Mouse (Mus musculus) embryonic facial prominence, embryonic 14.5 days (tissue): ENCODE data around the gene Thsd4. TPM values are rescaled to one million over a fixed set of nuclear protein-coding genes. Genes with fewer than 3 reads are reported as not detected.

Experiments used
- ATAC-seq: fragments of 200-750 bp; cut with Nextera tagmentation; 2 replicates; pipeline ENCODE4 v1.8.0; 2017; ENCODE audit warnings: low read depth, moderate number of reproducible peaks, moderate TSS enrichment
- DNase-seq: peaks from one replicate; pipeline ENCODE4 v3.0.0-alpha.2; 2015; ENCODE audit warnings: low spot score
- H3K27ac ChIP-seq: fragments of 300-500 bp; sonication (generic); replicated peaks from 2 replicates; pipeline ENCODE4 v1.5.1; 2014; ENCODE audit warnings: low read depth, mild to moderate bottlenecking, low read length, moderate library complexity
- H3K27me3 ChIP-seq: fragments of 300-500 bp; sonication (generic); replicated peaks from 2 replicates; pipeline ENCODE4 v1.6.1; 2014; ENCODE audit warnings: low read length; ENCODE audit not compliant: control insufficient read depth, insufficient read depth
- H3K36me3 ChIP-seq: fragments of 300-500 bp; sonication (generic); 2 replicates; pipeline ENCODE4 v1.6.1; 2014; ENCODE audit warnings: low read length, mixed read lengths; ENCODE audit not compliant: control insufficient read depth, insufficient read depth
- H3K4me1 ChIP-seq: fragments of 300-500 bp; sonication (generic); 2 replicates; pipeline ENCODE4 v1.6.1; 2014; ENCODE audit warnings: antibody characterized with exemption, low read length; ENCODE audit not compliant: control insufficient read depth, insufficient read depth
- H3K4me2 ChIP-seq: fragments of 300-500 bp; sonication (generic); 2 replicates; pipeline ENCODE4 v1.6.1; 2014; ENCODE audit warnings: low read depth, mild to moderate bottlenecking, low read length, moderate library complexity, mixed read lengths
- H3K4me3 ChIP-seq: fragments of 300-500 bp; sonication (generic); 2 replicates; pipeline ENCODE4 v1.5.1; 2014; ENCODE audit warnings: low read depth, mild to moderate bottlenecking, low read length
- H3K9ac ChIP-seq: fragments of 300-500 bp; sonication (generic); 2 replicates; pipeline ENCODE4 v1.6.1; 2014; ENCODE audit warnings: low read depth, mild to moderate bottlenecking, low read length, moderate library complexity, mixed read lengths
- H3K9me3 ChIP-seq: fragments of 300-500 bp; sonication (generic); 2 replicates; pipeline ENCODE4 v1.6.1; 2016; ENCODE audit warnings: low read length; ENCODE audit not compliant: control insufficient read depth
- WGBS: fragments of 180-500 bp; shearing (Covaris S2); extraction: QIAGEN DNeasy Blood & Tissue Kit; methylation state at CpG from one replicate; pipeline ENCODE4 v1.1.7; 2014; 5-methylcytosine and 5-hydroxymethylcytosine counted together
- polyA plus RNA-seq: library from polyadenylated mRNA; unstranded; fragments of >200 nt; fragmentation: Nextera tagmentation; extraction: Ambion mirVana; gene quantifications from 2 replicates; pipeline ENCODE4 v1.2.1, GENCODE M21; 2014

The Thsd4 gene
- polyA plus RNA-seq, 1 experiment from 2014 or later: 26.1 TPM

DNA sequence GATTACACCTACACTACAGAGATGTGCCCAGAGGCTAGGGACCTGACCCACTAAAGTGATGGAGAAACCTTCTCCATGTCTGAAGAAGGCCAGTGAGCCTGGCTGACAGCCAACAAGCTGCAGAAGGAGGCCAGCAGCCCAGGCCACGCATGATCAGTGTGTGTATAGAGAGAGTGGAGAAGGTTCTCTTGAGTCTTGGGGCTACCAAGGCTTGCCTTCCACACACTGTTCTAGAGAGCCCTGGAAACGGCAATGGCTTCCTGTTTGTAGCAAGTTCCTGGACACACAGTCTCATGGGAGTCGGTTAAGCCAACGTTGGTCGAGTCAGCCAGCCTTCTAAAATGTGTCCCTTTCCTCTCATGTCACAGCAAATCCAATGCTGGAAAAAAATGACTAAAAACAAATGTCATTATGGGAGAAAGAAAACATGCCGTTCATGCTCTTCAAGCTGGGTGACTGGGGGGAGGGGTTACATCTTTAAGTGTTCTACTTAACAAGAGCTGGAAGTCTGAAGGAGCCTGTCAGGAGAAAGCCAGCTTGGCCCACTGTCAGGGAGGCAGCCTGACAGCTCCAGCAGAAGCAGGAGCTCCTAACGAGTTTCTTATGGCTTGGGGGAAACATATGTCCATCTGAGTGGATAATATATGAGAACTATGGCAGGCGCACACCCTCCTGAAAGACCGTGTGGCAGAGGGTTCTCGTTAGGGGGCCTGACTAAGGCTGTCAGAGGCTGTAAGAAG lies 257.1 kb downstream of the Thsd4 start:
- Histone ChIP-seq H3K27me3 (no peaks in the 10 kb centered on the region), H3K36me3 (no peaks in the 10 kb centered on the region), H3K4me2 (no peak overlapping the region), H3K9me3 (no peaks in the 10 kb centered on the region), H3K4me3 (no peak overlapping the region), H3K9ac (no peak overlapping the region), H3K4me1 (peaks cover 15% of the 10 kb centered on the region), H3K27ac (peak overlapping the region; percentile 58; the same call in 1 of the 2 replicates)
- WGBS: 37% methylated on average over 10 of the region's 10 CpGs
- DNase-seq (peak; percentile 83), ATAC-seq (no peak)

DNA sequence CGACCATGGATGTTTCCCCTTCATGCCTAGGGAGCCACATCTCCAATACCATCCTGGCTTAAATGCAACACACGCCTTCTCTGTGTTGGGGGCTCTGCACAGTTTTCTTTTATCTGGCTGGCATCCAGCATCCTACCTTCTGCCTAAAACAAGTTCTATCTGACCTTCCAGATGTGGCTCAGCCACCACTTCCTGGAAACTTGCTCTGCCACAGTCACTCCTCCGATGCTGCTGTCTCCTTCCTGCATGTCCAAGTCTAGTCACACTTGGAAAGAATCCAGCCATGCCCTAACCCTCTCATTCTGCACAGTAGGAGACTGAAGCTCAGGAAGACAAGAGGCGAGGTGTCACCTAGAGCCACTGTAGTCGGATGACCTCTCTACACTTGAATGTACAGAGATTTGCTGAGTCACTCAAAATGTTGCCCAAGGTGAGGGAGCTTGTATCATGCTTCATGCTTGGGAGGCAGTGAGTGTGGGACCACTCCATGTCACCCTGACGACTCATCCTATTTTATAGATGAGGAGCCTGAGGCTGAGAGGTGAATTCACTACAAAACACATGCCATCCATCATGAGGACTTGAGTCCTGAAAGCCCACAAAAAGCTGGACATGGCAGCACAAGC lies 259.2 kb downstream of the Thsd4 start:
- Histone ChIP-seq H3K27ac (no peak overlapping the region), H3K36me3 (no peaks in the 10 kb centered on the region), H3K9me3 (no peaks in the 10 kb centered on the region), H3K4me2 (no peak overlapping the region), H3K9ac (no peak overlapping the region), H3K4me3 (no peak overlapping the region), H3K27me3 (no peaks in the 10 kb centered on the region), H3K4me1 (peaks cover 15% of the 10 kb centered on the region)
- 67% methylated on average over 6 of the region's 6 CpGs for WGBS
- DNase-seq (no peak), ATAC-seq (no peak)

DNA sequence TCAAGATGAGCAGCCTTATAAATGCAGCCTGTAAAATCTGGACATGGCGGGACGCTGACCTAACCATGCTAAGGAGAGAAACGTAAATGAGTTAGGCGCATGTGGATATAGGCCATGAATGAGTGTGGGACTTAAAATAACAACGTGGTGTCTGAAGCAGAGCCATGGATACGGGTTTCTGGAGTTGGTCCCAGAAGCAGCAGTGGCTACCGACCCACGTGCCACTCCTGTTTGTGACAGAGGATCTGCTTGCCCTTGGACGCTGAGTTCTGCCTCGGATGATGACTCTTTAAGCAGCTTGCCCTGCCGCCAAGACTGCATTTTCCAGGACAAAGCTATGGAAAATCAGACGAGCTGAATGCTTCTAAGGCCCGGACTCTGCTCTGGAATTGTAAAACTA lies 262.2 kb downstream of the Thsd4 start:
- H3K27me3 ChIP-seq: no peaks in the 10 kb centered on the region
- H3K4me2 ChIP-seq: no peak overlapping the region
- ATAC-seq: no peak
- DNase-seq: no peak
- H3K9me3 ChIP-seq: no peaks in the 10 kb centered on the region
- peaks cover 5% of the 10 kb centered on the region for H3K4me1 ChIP-seq
- no peaks in the 10 kb centered on the region for H3K36me3 ChIP-seq
- WGBS: 82% methylated on average over 13 of the region's 13 CpGs
- no peak overlapping the region for H3K4me3 ChIP-seq
- H3K9ac ChIP-seq: no peak overlapping the region
- no peak overlapping the region for H3K27ac ChIP-seq

DNA sequence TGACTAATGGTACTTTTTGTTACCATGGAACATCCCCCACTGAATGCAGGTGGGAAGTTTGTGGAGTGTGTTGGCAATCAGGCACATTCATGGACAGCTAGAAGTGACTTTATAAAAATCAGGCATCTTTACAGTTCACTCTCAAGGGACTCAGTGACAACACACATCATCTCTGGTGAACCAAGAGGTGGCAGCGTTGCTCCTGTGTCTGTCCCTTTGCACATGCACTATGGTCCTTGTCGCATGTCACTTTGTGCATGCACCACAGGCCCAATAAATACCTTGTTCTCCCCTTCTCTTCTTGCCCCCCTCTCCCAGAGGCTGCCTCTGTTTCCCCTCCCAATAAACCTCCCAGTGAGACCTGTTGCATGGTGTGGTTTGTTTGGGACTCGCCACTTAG lies 270.1 kb downstream of the Thsd4 start:
- DNase-seq: no peak
- H3K9ac ChIP-seq: no peak overlapping the region
- no peak overlapping the region for H3K4me2 ChIP-seq
- no peaks in the 10 kb centered on the region for H3K9me3 ChIP-seq
- H3K36me3 ChIP-seq: no peaks in the 10 kb centered on the region
- WGBS: 63% methylated on average over 3 of the region's 3 CpGs
- H3K27ac ChIP-seq: no peak overlapping the region
- H3K4me3 ChIP-seq: no peak overlapping the region
- ATAC-seq: no peak
- no peaks in the 10 kb centered on the region for H3K27me3 ChIP-seq
- no peaks in the 10 kb centered on the region for H3K4me1 ChIP-seq

DNA sequence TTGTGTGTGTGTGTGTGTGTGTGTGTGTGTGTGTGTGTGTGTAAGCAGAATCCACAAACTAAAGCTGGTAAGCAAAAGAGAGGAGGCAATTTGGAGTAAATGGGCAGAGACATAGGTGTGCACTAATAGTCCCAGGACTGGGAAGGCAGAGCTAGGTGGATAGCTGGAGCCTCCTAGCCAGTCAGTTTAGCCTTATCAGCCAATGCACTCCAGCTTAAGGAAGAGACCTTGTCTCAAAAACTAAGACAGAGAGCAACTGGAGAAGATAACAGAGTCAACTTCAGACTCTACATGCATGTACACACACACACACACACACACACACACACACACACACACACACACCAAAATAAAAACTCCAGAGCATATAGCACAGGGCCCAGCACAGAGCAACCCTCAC lies 271.4 kb downstream of the Thsd4 start:
- Histone ChIP-seq H3K9ac (no peak overlapping the region), H3K27me3 (no peaks in the 10 kb centered on the region), H3K4me2 (no peak overlapping the region), H3K4me1 (no peaks in the 10 kb centered on the region), H3K9me3 (no peaks in the 10 kb centered on the region), H3K27ac (no peak overlapping the region), H3K4me3 (no peak overlapping the region), H3K36me3 (no peaks in the 10 kb centered on the region)
- no peak for DNase-seq
- ATAC-seq: no peak

DNA sequence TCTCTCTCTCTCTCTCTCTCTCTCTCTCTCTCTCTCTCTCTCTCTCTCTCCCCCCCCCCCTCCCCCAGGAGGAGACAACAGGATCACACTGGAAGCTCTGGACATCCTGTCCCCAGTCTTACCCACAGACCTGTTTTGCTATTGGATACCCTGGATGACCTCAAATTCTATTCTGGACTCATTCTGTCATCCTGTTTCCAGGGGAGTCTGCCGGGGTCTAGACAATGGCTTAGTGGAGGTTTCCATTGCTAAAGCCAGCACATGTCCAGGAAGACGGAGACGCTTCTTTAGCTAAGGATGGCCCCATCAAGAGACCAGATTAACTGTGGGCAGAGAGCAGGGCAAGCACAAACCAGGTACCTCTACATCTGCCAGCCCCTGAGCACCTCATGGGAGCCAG lies 273.8 kb downstream of the Thsd4 start:
- H3K27me3 ChIP-seq: no peaks in the 10 kb centered on the region
- 83% methylated on average over 3 of the region's 3 CpGs for WGBS
- no peaks in the 10 kb centered on the region for H3K9me3 ChIP-seq
- DNase-seq: no peak
- ATAC-seq: no peak
- H3K27ac ChIP-seq: no peak overlapping the region
- H3K4me1 ChIP-seq: no peaks in the 10 kb centered on the region
- H3K36me3 ChIP-seq: no peaks in the 10 kb centered on the region
- no peak overlapping the region for H3K4me3 ChIP-seq
- H3K4me2 ChIP-seq: no peak overlapping the region
- no peak overlapping the region for H3K9ac ChIP-seq

DNA sequence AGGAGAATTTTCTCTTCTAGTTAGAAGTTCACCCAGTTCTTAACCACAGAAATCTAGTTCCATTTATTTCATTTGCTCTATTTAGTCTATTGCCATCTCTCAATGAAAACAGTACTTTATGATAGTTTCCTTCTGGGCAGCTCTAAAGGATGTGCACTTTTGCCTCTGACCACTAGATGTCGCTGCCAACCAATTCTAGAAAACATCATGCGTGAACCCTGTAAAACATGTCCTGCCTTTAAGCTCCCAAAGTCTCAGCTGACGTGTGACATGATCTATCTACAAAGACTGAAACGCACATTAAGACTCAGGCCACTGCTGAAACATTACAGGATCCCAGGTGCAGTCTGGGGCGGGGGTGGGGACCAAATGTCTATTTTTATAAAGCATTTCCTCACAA lies 276.9 kb downstream of the Thsd4 start:
- Histone ChIP-seq H3K4me3 (no peak overlapping the region), H3K27me3 (no peaks in the 10 kb centered on the region), H3K4me1 (no peaks in the 10 kb centered on the region), H3K27ac (no peak overlapping the region), H3K9me3 (no peaks in the 10 kb centered on the region), H3K36me3 (no peaks in the 10 kb centered on the region), H3K4me2 (no peak overlapping the region), H3K9ac (no peak overlapping the region)
- WGBS: under 1% methylated on average over 5 of the region's 5 CpGs
- peak; percentile 78 for DNase-seq
- peak; percentile 55; the same call in 1 of the 2 replicates for ATAC-seq

DNA sequence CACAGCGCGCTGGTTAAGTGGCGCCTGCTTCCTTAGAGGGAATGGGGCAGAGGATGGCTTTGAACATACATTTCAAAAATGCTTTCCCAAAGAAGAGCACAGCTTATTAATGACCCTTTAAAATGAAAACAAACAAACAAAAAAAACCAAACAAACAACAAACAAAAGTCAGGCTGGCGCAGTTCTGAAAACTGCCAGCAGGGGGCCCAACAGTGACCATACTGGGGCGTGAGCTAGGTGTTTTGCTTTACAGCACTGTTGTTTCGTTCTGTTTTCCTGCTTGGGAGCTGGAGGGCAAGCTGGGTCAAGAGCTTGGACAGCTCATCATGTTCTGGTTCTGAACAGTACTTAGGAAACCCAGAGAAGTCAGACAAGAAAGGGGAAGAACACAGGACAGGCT lies 278.3 kb downstream of the Thsd4 start:
- no peak overlapping the region for H3K27ac ChIP-seq
- H3K9me3 ChIP-seq: no peaks in the 10 kb centered on the region
- H3K4me1 ChIP-seq: no peaks in the 10 kb centered on the region
- no peak for ATAC-seq
- no peaks in the 10 kb centered on the region for H3K27me3 ChIP-seq
- no peak overlapping the region for H3K9ac ChIP-seq
- DNase-seq: no peak
- H3K4me2 ChIP-seq: no peak overlapping the region
- 59% methylated on average over 6 of the region's 6 CpGs for WGBS
- H3K4me3 ChIP-seq: no peak overlapping the region
- no peaks in the 10 kb centered on the region for H3K36me3 ChIP-seq

DNA sequence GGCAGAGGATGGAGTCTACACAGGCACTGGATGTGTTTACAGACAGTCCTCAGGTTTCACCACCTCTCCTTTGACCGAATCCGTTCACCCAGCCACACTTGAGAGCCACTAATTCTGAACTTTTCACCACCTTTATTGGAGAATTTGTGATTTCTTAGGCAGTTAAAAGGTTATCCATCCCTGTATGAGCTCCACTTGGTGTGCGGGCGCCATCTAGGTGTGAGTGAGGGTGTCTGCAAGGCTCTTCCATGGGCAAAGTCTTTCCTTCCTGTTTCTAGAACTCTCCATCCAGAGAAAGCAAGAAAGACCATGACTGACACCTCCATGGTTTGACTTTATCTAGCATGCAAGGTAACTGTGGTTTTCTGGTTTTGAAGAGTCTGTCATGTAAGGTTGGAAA lies 284.2 kb downstream of the Thsd4 start:
- Histone ChIP-seq H3K4me2 (no peak overlapping the region), H3K9me3 (no peaks in the 10 kb centered on the region), H3K36me3 (no peaks in the 10 kb centered on the region), H3K9ac (no peak overlapping the region), H3K4me3 (no peak overlapping the region), H3K27me3 (no peaks in the 10 kb centered on the region), H3K27ac (no peak overlapping the region), H3K4me1 (peaks cover 31% of the 10 kb centered on the region)
- ATAC-seq (no peak), DNase-seq (peak; percentile 70)
- whole genome bisulfite sequencing: 34% methylated on average over 4 of the region's 4 CpGs
